Mouse (Mus musculus): ENCODE measurements around the gene Nfasc. TPM values are rescaled to one million over a fixed set of nuclear protein-coding genes. Genes with fewer than 3 reads are reported as not detected.

The Nfasc gene
- total RNA-seq (2021) = 1 to 10 TPM; 3.9 to 5.7 TPM
- 1.2 and 1.5 TPM in 2 replicates for polyA plus RNA-seq (2012; rRNA removed)
- long read RNA-seq, partial matches to known transcripts = 0 of 2 reads
- long read RNA-seq, other reads (novel, unspliced or antisense) = 2 of 2 reads

DNA sequence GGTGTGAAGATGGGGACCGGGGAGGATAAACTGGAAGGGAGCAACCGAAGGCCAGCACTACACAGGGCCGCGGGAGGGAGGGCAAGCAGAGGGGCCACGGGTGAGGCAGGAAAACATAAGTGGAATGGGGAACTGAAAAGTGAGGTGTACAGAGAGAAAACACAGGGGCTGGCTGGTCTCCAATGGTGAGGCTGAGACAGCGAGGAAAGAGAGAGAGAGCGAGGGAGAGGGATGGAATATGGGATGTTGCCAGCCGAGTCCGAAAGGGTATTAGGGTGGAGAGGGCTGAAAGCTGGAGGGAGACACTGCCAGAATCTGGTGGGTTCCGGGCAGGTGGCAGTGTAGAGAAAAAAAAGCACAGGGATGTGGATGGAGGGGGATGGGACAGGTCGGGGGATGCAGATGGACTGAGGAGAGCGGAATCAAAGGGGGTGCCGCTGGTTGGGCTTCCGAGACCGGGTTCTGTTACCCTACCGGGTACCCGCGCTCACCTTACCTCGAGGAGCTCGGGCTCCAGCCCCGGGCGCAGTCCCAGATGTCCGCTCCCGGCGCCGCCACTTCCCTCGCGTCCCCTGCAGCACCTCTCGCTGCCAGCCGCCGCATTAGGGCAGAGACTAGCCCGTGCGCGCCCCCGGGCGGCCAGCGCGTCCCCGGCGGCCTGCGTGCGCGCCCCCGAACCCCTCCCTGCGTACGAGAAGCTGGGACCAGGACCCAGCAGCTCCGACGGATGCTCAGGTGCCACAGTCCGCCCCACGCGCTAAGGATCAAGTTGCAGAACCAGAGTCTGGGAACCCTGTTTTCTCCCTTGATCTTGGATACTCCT is at the start of gene Nfasc:
Gene Nfasc, minus strand, starts transcription at position 623 of the 823 bp plus-strand sequence.
- DNase-seq = peak; percentile 66

DNA sequence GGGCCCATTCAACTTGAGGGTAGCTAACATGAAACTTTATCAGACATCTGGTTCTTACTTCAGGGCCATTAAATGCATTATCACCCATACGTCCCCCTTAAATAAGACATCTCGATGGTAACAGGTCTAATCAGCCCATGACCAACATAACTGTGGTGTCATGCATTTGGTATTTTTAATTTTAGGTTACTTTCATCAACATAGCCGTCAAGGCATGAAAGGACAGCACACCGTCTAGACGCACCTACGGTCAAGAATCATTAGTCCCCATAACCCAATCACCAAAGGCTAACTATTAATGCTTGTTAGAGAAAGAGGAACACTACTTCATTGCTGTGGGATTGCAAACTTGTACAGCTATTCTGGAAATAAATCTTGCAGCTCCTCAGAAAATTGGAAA is 49.5 kb upstream of the Nfasc start:
- no peak for DNase-seq

DNA sequence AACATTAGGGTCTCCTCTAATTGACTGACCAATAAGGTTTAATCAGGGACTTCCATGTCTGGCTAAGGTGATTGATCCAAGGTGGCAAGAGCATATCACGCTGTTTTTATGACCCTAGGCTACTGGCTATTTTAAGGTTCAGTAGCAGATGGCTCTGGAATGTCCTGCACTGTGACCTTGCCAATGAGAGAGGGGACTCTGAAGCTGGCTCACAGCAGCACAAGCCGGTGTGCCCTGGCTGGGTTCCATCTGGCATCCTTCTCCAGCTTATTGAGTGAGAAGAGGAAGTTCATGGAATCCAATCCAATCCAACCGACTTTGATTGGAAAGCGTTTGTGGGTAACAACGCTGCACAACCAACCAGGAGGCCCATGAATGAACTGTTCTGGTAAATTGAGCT is 45.3 kb upstream of the Nfasc start:
- no peak for DNase-seq

DNA sequence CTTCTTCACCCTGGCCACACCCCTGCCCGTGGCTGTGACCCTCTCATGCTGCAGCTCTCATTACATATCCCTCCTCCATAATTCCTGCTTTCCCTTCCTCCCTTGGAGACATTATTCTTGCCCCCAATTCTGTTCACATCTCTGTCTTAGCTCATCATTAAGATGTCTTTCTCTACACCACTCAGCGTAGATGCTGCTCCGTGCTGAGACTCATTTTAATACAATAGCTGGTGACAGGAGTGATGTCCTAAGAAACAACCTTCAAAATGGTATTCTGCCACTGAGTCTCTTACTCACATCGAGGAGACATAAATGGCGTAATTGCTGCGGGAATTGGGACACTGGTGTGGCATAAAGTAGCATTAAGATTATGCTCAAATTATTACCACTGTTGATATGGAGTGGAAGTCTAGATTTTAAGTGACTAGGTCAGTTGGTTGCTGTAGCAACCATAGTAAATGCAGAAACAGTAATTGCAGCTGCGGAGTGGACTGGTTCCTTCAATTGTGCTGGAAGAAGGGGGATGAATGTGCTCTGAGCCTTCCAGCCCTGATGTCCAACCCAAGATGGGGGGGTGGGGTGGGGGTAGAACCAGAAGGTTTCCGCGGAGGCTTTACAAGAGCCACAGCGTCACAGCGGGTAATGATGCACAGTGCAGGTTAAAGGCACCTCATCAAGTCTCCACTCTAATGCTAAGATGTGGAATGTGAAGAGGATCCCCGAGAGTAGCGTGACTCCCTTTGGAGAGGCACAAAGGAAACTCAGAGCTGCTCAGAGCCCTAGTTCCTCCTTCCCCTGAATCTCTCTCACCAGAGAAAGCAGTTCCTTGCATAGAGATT is 40.2 kb upstream of the Nfasc start:
- DNase-seq = no peak

DNA sequence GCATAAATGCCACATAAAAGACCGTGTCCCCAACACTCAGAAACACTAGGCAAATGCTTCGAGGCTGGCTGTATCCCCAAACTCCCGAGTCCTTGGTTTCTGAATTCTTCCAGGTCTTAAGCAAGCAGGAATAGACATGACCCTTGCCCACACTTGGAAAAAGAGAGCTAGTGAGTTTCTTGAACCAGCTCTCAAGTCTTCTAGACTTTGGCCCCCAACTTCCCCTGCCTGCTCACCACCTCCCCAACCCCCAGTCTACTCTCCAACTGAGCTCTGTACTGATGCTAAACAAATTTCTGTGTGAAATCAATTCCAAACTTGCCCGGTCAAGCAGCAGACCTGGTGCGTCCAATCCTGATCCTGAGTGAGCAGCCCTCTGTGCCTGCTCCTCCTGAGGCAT is 39.4 kb upstream of the Nfasc start:
- DNase-seq = no peak

DNA sequence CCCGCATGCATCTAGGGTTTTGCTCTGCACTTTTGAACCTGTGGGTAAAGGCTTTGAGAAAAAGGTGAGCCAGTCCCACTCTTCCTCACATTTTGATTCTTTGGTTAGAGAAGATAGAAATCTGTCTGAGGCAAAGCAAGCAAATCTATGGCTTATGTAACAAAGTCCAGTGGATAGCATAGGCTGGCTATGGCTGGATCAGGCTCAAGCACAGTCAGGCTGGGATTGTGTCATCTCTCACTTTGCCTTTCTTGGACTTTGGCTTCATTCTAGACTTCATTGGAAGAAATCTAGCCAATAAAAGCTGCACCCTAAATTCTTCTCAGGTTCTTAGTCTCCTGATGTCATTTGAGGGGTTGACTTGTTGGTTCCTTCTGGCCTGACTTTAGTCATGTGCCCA is 38.7 kb upstream of the Nfasc start:
- DNase-seq = no peak

DNA sequence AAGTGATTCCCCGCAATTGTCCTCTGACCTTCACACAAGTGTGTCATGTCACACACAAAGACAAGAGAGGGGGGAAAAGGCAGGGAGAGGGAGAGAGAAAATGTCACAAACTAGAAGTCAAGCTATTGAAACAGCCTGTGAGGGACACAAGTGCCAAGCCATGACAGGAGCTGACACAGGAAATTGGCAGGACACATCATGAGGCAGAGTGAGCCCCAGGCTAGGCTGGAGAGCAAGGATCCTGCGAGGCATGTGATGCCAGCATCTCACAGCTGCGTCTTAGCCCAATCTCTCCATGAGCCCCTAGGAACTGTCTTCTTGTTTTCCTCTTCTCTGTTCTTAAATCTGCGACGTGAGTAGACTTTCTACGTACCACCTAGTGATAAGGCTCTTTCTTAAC is 33.4 kb upstream of the Nfasc start:
- no peak for DNase-seq

DNA sequence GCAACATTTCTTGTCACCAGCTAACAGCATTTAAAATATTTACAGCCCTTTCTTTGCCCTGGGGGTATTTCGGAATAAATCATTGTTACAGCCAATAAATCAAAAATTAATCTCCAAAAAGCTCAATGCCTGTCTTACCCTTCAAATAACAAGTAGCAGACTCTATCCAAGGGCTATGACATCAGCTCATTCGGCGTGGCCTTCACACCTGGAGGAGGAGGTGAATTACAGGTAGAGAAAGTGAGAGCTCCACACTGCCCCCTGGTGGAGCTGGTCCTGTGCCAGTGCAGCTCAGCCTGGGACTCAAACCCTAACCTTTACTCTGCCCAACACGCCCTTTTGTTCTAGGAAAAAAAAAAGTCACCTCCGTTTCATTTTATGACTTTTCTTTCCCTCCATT is 29.8 kb upstream of the Nfasc start:
- DNase-seq = peak; percentile 20

DNA sequence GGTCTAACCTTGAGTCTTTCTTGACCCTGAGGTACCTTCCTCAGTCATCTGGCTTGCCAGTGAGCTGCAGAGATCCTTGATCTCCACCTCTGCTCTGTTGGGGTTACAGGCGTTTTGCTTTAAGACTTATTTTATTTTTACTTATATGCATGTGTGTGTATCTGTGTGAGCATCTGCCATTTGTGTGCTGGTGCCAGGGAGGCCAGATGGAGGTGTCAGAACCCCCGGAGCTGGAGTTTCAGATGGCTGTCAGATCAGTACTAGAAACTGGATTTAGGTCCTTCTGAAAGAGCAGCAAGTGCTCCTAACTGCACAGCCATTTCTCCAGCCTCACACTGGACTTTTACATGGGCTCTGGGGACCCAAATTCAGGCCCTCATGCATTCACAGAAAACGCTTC is 28.0 kb upstream of the Nfasc start:
- no peak for DNase-seq

DNA sequence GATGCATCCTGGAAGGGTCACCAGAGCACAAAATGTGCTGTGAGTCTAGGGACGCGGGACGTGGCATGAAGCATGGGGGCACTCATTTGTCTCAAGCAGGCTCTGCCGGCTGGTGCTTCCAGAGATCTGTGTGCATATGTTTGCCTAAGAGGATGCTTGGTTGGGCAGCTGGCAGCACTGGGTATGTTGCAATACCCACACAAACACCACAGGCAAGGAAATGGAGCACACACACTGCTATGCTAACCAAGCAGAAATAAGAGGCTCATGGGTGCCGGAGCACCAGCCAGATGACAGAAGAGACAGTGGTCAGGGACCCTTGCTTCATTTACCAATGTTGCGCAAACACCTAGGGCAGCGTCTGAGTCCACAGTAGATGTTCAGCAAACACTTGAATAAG is 25.8 kb upstream of the Nfasc start:
- DNase-seq = no peak

DNA sequence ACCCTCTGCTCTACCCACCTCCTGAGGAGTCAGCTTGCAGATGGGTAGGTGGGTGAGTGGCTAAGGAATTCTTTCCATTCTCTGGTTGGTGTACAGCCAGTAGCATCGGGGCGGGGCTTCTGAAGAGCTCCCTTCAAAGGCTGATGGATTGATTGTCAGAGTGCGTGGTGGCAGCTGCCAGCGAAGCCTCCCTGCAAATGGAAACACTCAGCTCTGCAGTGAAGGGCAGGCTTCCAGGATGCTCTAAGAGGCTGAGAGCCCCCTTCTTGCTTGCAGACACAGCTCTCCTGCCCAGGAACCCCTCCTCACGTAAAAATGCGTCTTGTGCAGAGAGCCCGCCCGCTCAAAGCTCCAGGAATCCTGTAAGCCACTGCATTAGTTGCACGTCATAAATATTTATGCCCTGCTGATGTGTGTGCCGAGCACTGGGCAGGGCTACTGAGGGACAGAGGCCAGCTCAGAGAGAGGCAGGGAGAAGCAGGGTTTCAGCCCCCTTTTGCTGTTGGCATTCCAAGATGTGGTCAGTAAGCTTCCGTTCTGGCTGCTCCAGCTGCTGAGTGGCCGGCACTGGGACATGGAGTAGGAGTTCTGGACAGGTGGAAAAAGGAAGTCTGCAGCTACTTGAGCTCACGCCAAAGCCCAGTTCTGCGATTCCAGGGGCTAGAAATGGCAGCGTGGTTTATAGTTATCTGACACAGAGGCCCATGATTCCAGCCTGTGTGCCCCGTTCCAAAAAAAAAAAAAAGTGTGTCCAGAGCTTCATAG is 24.5 kb upstream of the Nfasc start:
- no peak for DNase-seq

DNA sequence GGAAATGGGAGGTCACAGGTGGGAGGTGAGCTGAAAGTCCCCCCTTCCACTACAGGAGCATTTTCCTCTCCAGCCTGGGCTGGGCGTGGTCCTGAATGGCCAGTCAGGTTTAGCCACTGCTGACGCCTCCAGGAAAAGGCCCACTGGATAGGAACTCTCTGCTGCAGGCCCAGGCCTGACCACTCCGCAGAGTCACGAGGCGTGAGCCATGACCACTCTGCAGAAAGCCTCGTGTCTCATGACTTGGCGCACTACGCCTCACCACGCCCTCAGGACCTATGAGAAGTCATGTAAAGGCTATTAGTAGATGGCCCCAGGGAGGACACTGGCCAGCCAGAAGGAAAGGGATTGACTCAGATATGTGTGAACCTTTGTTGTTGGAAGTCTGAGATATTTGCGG is 23.6 kb upstream of the Nfasc start:
- no peak for DNase-seq

DNA sequence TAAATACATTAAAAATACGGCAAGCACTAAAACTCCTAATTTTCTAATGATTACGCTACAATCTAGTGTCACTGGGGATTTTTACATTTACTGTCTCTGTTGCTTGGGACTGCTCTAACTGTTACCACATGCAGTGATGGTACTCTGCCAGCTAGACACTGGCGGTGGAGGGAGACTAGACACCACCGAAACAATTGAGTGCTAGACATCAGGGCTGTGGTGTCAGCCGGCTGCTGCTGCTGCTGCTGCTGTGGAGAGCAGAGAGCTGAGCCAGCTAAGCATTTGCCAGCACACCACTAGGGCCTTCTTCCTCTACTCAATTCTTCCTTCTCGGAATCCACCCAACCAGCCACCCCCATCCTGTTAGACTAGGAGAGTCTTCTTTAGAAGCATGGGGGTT is 17.8 kb upstream of the Nfasc start:
- DNase-seq = no peak

DNA sequence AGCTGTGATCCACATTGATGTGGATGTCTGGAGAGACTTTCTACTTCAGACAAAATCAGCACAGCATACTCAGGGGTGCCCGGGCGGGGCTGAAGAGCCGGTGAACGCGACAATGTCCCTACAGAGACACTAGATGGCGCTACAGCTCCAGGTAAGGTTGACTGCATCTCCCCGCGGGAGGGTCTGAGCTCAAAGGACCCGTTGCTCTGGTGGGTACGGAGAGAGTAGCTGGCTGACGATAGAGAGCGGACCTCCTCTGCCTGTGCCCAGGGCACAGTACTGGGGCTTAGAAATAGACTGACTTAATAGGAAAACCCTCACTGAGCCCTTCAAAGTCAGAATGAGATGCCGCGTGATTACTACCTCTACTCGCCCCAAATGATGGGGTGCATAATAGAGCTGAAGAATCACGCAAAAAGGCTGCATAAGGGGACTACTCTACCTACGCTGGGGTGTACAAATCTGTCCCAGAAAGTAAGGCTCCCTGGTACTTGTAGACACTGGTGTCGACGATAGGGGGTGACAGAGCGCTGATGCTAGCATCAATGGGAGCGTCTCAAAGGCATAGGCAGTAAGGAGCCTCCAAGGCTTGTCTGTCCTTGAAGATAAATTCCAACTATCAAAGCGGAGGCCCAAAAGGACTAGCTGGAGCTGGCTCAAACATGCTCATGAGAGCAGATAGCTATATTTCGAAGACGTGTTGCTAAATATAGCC is 17.2 kb upstream of the Nfasc start:
- peak; percentile 53 for DNase-seq

DNA sequence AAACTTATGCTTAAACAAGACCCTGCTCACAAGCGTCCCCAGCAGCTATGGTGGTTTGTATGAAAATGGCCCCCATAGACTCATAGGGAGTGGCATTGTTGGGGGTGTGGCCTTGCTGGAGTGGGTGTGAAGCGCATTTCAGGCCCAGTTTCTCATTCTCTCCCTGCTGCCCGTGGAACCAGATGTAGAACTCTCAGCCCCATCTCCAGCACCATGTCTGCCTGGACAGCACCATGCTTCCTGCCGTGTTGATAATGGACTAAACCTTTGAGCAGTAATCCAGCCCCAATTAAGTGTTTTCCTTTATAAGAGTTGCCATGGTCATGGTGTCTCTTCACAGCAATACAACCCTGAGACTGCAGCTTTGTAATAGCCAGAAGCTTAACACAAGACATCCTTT is 13.6 kb upstream of the Nfasc start:
- no peak for DNase-seq

DNA sequence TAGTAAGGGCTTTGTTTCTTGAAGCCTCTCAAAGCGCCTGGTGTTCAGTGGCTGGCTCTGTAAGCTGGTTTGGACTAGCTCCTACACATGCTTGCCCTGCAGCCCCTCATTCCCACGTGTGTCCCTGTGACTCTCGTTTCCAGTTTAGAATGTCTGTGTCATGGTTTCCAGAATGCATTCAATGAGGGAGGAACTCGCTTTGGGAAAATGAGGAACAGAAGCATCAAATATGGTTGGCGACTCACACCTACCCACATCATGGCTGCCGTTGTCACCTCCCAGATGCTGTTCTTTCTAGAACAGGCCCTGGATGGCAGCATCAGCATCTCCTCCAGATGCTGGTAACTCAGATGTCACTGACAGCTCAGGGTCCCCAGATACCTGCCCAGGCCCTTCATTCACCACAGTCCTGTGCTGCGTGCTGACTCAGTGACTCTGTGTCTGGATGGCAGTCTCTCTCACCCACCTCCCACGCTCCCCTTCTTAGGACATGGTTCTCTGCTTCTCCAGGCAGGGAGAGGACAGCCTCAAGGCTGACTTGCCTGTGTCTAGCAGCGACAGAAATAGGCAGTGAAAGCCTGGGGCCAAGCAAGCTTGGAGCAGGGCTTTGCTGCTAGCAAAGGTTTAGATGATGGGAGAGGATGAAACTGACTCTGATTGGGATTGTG is 7.8 kb upstream of the Nfasc start:
- DNase-seq = no peak

DNA sequence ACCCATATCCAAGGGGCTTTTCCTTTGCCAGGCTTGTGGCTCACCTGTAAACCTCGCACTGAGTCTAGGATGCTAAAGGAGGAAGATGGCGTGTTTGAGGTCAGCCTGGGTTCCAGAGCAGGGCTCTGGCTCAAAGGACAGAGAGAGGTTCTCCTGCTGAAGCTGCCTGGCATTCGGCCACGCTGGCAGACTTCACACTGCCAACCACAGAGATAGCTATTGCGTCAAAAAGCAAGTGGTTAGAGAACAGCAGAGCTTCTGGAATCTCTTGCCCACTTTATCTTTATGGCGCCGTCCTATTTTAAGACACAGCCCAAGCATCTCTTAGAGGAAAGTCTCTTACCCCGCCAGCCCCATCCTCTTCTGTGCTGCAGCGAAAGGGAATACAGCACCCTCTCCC is 4.7 kb upstream of the Nfasc start:
- DNase-seq = no peak

DNA sequence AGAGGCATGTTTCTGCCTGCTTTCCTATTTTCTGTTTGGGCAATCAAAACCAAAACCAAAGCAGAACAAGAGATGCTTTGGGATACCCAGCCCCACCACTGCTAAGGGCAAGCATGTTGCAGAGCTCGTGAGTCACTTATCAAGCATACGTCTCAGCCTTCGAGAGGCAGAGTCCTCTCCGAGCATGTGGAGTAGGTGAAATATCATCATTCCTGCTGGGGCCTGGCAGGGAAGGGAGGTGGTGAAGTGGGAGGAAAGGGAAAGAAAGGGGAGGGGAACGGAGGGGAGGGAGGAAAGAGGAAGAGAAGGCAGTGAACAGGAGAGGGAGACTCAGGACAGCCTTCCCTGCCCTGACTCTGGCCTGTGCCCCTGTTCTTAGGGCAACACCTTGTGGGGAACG is 4.0 kb upstream of the Nfasc start:
- no peak for DNase-seq

DNA sequence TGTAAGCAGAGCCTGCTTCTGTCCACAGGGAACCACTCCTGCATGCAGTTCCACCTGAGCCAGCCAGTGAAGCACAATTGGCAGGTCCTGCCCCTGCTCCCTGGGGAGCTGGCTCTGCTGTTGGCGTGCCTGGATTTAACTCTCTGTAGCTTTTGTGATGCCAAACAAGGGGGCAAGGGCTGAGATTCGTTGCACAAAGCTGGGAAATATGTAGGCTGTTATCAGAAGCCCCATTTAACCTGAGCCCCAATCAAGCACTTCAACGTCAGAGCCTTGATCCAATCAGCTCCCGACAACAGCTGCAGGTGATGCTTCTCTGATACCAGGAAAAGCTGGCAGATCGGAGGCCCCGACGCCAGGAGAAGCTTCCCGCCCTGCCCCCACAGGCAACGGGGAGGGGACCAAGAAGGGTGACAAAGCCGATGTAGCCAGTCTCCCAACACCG is 2.5 kb downstream of the Nfasc start:
- no peak for DNase-seq

DNA sequence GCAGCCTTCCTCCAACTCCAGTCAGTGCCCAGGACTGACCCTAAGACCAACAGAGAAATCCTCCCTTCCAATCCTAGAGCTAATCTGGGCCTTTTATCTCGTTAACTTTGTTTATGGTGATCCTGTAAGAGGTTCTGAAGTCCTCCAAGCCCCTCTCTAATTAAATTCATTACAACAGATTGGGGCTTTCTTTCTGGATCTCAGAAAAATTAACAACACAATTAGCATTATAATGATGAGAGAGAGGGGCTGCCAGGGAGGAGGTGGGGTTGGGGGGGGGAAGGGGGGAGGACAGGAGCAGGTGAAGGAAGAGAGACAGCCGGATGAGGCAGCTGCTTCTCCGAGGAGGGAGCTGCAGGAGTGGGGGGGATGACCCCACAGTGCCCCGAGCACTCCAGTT is 5.4 kb downstream of the Nfasc start:
- no peak for DNase-seq

DNA sequence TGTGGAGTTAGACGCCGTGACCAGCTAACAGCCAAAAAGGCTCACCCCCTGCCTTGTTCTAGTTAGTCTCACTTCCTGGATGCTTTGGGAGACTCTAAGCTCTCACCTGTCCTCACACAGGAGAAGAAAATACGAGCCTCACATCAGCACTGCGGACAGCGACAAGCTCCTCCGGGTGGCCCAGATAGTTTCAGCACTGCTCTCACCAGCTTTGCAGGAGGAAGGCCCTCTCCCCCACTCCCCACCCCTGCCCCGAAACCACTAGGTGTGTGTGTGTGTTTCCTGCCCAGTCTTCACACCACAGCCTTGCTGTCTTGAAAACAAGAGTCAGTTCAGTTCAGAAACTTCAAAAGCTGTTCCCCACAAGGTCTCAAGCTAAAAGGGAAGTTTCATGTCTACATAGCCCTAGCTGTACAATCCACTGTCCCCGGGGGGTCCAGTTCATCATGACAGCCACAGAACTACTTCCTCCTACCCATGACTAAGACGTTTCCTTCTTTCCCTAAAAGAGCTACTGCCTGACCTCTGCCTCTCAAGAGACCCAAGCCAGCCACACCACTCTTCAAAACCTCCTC is 7.6 kb downstream of the Nfasc start:
- no peak for DNase-seq
